Mouse (Mus musculus) liver, postnatal 0 days (tissue): ENCODE results near the gene Slfn9.

Experiments
- CTCF ChIP-seq: sonication (generic); IDR thresholded peaks from 2 replicates; pipeline ENCODE4 v1.5.1; 2016; ENCODE audit warnings: antibody characterized with exemption, low read depth
- EP300 ChIP-seq: IDR thresholded peaks from 2 replicates; pipeline ENCODE4 v1.6.1; 2016; ENCODE audit warnings: antibody characterized with exemption, low read depth, mild to moderate bottlenecking

DNA sequence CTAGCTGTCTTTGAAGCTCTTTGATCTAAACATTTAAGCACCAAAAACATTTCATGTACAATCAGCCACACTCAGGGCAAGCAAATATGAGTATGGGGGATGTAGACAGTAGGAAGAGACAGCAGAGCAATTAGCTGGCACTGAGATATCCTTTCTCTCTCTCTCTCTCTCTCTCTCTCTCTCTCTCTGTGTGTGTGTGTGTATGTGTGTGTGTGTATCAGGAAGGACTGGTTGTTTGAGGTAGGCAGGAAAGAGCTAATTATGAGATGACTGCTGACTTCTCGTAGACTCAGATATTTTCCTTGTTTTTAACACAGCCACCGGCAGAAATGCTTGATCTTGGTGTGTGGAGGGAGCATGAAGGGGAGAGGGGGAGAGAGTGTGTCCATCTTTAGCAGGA is 29.9 kb downstream of the Slfn9 start:
- TF ChIP-seq EP300, result no peak
- TF ChIP-seq CTCF, result no peak
